Mouse (Mus musculus) midbrain, embryonic 14.5 days (tissue): Measurements from ENCODE around the gene Gm10912. TPM values are rescaled to one million over a fixed set of nuclear protein-coding genes. Genes with fewer than 3 reads are reported as not detected.
A peak's percentile ranks its signal among the peaks of the same experiment; 100 is the strongest.
"Not testable (repeated sequence)": the region's sequence is repeated elsewhere in the genome, so short reads cannot be mapped to it uniquely, and the experiment has no call there.

Source experiments
- ATAC-seq: fragments of 200-750 bp; cut with Nextera tagmentation; 2 replicates; pipeline ENCODE4 v1.8.0; 2017; ENCODE audit warnings: moderate number of reproducible peaks, moderate library complexity; ENCODE audit not compliant: low FRiP score, low TSS enrichment
- DNase-seq: peaks from one replicate; pipeline ENCODE4 v3.0.0-alpha.2; 2015
- H3K27ac ChIP-seq: fragments of 300-500 bp; sonication (generic); replicated peaks from 2 replicates; pipeline ENCODE4 v1.5.1; 2014; ENCODE audit warnings: mild to moderate bottlenecking, low read depth, low read length, moderate library complexity
- H3K27me3 ChIP-seq: fragments of 300-500 bp; sonication (generic); 2 replicates; pipeline ENCODE4 v1.6.1; 2014; ENCODE audit warnings: low read length, control low read depth, mixed read lengths; ENCODE audit not compliant: control insufficient read depth, insufficient read depth
- H3K36me3 ChIP-seq: fragments of 300-500 bp; sonication (generic); 2 replicates; pipeline ENCODE4 v1.6.1; 2014; ENCODE audit warnings: low read length, control low read depth; ENCODE audit not compliant: control insufficient read depth, insufficient read depth
- H3K4me1 ChIP-seq: fragments of 300-500 bp; sonication (generic); 2 replicates; pipeline ENCODE4 v1.6.1; 2014; ENCODE audit warnings: mild to moderate bottlenecking, antibody characterized with exemption, low read length, control low read depth; ENCODE audit not compliant: control insufficient read depth, insufficient read depth
- H3K4me2 ChIP-seq: fragments of 300-500 bp; sonication (generic); 2 replicates; pipeline ENCODE4 v1.6.1; 2014; ENCODE audit warnings: mild to moderate bottlenecking, low read length, moderate library complexity
- H3K4me3 ChIP-seq: fragments of 300-500 bp; sonication (generic); replicated peaks from 2 replicates; pipeline ENCODE4 v1.5.1; 2014; ENCODE audit warnings: low read depth, low read length
- H3K9ac ChIP-seq: fragments of 300-500 bp; sonication (generic); replicated peaks from 2 replicates; pipeline ENCODE4 v1.6.1; 2014; ENCODE audit warnings: mild to moderate bottlenecking, low read length, moderate library complexity
- H3K9me3 ChIP-seq: fragments of 300-500 bp; sonication (generic); 2 replicates; pipeline ENCODE4 v1.6.1; 2016; ENCODE audit warnings: low read length, control low read depth, mixed read lengths; ENCODE audit not compliant: control insufficient read depth
- WGBS: fragments of 180-500 bp; shearing (Covaris S2); extraction: QIAGEN DNeasy Blood & Tissue Kit; methylation state at CpG from one replicate; pipeline ENCODE4 v1.1.7; 2014; 5-methylcytosine and 5-hydroxymethylcytosine counted together
- polyA plus RNA-seq: library from polyadenylated mRNA; unstranded; fragments of >200 nt; fragmentation: Nextera tagmentation; extraction: Ambion mirVana; gene quantifications from 2 replicates; pipeline ENCODE4 v1.2.1, GENCODE M21; 2014

Gm10912 gene
- not detected in 2 replicates for polyA plus RNA-seq

- DNase-seq, H3K4me1 ChIP-seq, H3K4me3 ChIP-seq, H3K27ac ChIP-seq, ATAC-seq, H3K27me3 ChIP-seq, H3K9ac ChIP-seq, H3K4me2 ChIP-seq, H3K9me3 ChIP-seq: not testable (repeated sequence)
- WGBS = 92% methylated on average over 6 of the region's 6 CpGs
- peaks cover 20% of the 10 kb centered on the region for H3K36me3 ChIP-seq
These were observed at the start of gene Gm10912 for GRCm38 (mm10) chr2:104065526-104065925. Gm10912 (plus strand) TSS chr2:104065826.

GRCm38 (mm10) chr2:104023096-104023495 lies 42.5 kb upstream of the Gm10912 start:
- Histone ChIP-seq H3K9me3 (no peaks in the 10 kb centered on the region), H3K36me3 (no peaks in the 10 kb centered on the region), H3K4me3 (no peak overlapping the region), H3K27ac (no peak overlapping the region), H3K4me1 (no peaks in the 10 kb centered on the region), H3K27me3 (no peaks in the 10 kb centered on the region), H3K9ac (no peak overlapping the region), H3K4me2 (no peak overlapping the region)
- 84% methylated on average over 7 of the region's 7 CpGs for WGBS
- ATAC-seq (no peak), DNase-seq (no peak)

GRCm38 (mm10) chr2:104024656-104025055 lies 41.0 kb upstream of the Gm10912 start:
- Histone ChIP-seq H3K9ac (no peak overlapping the region), H3K27me3 (no peaks in the 10 kb centered on the region), H3K9me3 (no peaks in the 10 kb centered on the region), H3K36me3 (no peaks in the 10 kb centered on the region), H3K4me1 (peaks cover 12% of the 10 kb centered on the region), H3K27ac (no peak overlapping the region), H3K4me2 (no peak overlapping the region), H3K4me3 (no peak overlapping the region)
- WGBS = 91% methylated on average over 4 of the region's 4 CpGs
- no peak for ATAC-seq
- no peak for DNase-seq

GRCm38 (mm10) chr2:104027458-104028138 lies 38.0 kb upstream of the Gm10912 start, which contains the start of gene Fbxo3:
Fbxo3 (plus strand) TSS chr2:104027721.
- no peaks in the 10 kb centered on the region for H3K27me3 ChIP-seq
- ATAC-seq (peak; percentile 96), DNase-seq (peak; percentile 87)
- H3K4me1 ChIP-seq = peaks cover 13% of the 10 kb centered on the region
- peak within 1 kb of the TSS; percentile 73 for H3K27ac ChIP-seq
- peak within 1 kb of the TSS; percentile 98 for H3K4me3 ChIP-seq
- WGBS = 1% methylated on average over 44 of the region's 44 CpGs
- H3K9ac ChIP-seq = peak within 1 kb of the TSS; percentile 96
- peaks cover 6% of the 10 kb centered on the region; the same call in 1 of the 2 replicates for H3K36me3 ChIP-seq
- H3K9me3 ChIP-seq = no peaks in the 10 kb centered on the region
- peak within 1 kb of the TSS; percentile 81 for H3K4me2 ChIP-seq

GRCm38 (mm10) chr2:104028139-104028723 lies 37.4 kb upstream of the Gm10912 start, which contains the start of gene 4931422A03Rik:
4931422A03Rik (minus strand) TSS chr2:104028361.
- peak within 1 kb of the TSS; percentile 96 for H3K9ac ChIP-seq
- no peaks in the 10 kb centered on the region for H3K9me3 ChIP-seq
- DNase-seq (peak; percentile 52), ATAC-seq (peak; percentile 75)
- peak within 1 kb of the TSS; percentile 98 for H3K4me3 ChIP-seq
- peaks cover 7% of the 10 kb centered on the region for H3K36me3 ChIP-seq
- peak within 1 kb of the TSS; percentile 73 for H3K27ac ChIP-seq
- WGBS = 2% methylated on average over 32 of the region's 32 CpGs
- H3K4me1 ChIP-seq = peaks cover 13% of the 10 kb centered on the region
- no peaks in the 10 kb centered on the region for H3K27me3 ChIP-seq
- H3K4me2 ChIP-seq = peak within 1 kb of the TSS; percentile 81

- Histone ChIP-seq H3K9me3 (no peaks in the 10 kb centered on the region), H3K27ac (no peak overlapping the region), H3K9ac (peak overlapping the region; percentile 96; the same call in 1 of the 2 replicates), H3K4me3 (peak overlapping the region; percentile 98), H3K4me2 (peak overlapping the region; percentile 81), H3K36me3 (peaks cover 13% of the 10 kb centered on the region), H3K4me1 (peaks cover 13% of the 10 kb centered on the region), H3K27me3 (no peaks in the 10 kb centered on the region)
- 81% methylated on average over 2 of the region's 2 CpGs for WGBS
- ATAC-seq (no peak), DNase-seq (no peak)
These were observed 36.6 kb upstream of the Gm10912 start for GRCm38 (mm10) chr2:104029074-104029473.

GRCm38 (mm10) chr2:104030381-104030780 lies 35.2 kb upstream of the Gm10912 start:
- Histone ChIP-seq H3K4me3 (no peak overlapping the region), H3K9ac (no peak overlapping the region), H3K4me2 (no peak overlapping the region), H3K9me3 (no peaks in the 10 kb centered on the region), H3K36me3 (peaks cover 21% of the 10 kb centered on the region), H3K27me3 (no peaks in the 10 kb centered on the region), H3K4me1 (peaks cover 13% of the 10 kb centered on the region), H3K27ac (no peak overlapping the region)
- ATAC-seq (no peak), DNase-seq (no peak)
- 92% methylated on average over 3 of the region's 3 CpGs for WGBS

GRCm38 (mm10) chr2:104032056-104032455 lies 33.6 kb upstream of the Gm10912 start:
- no peak for DNase-seq
- WGBS = 87% methylated on average over 3 of the region's 3 CpGs
- Histone ChIP-seq H3K4me2 (no peak overlapping the region), H3K27ac (no peak overlapping the region), H3K27me3 (no peaks in the 10 kb centered on the region), H3K4me3 (no peak overlapping the region), H3K9ac (no peak overlapping the region), H3K9me3 (no peaks in the 10 kb centered on the region), H3K36me3 (peaks cover 36% of the 10 kb centered on the region), H3K4me1 (peaks cover 13% of the 10 kb centered on the region)
- ATAC-seq = no peak
